Mouse (Mus musculus) midbrain, postnatal 0 days (tissue): ENCODE results near the gene Tap1. TPM values are rescaled to one million over a fixed set of nuclear protein-coding genes. Genes with fewer than 3 reads are reported as not detected.
"Not testable (repeated sequence)": the region's sequence is repeated elsewhere in the genome, so short reads cannot be mapped to it uniquely, and the experiment has no call there.

Experiments
- ATAC-seq: fragments of 200-750 bp; cut with Nextera tagmentation; 2 replicates; pipeline ENCODE4 v1.8.0; 2017; ENCODE audit warnings: moderate number of reproducible peaks, mild to moderate bottlenecking, moderate TSS enrichment, moderate library complexity; ENCODE audit not compliant: low FRiP score
- DNase-seq: peaks from one replicate; pipeline ENCODE4 v3.0.0-alpha.2; 2015; ENCODE audit warnings: low spot score
- H3K27ac ChIP-seq: fragments of 300-500 bp; sonication (generic); 2 replicates; pipeline ENCODE4 v1.5.1; 2014; ENCODE audit warnings: low read depth, mild to moderate bottlenecking, low read length, mixed read lengths
- H3K27me3 ChIP-seq: fragments of 300-500 bp; sonication (generic); 2 replicates; pipeline ENCODE4 v1.6.1; 2014; ENCODE audit warnings: low read length, control low read depth, mixed read lengths; ENCODE audit not compliant: insufficient read depth
- H3K36me3 ChIP-seq: fragments of 300-500 bp; sonication (generic); 2 replicates; pipeline ENCODE4 v1.6.1; 2014; ENCODE audit warnings: low read length, control low read depth, mixed read lengths; ENCODE audit not compliant: insufficient read depth
- H3K4me1 ChIP-seq: fragments of 300-500 bp; sonication (generic); 2 replicates; pipeline ENCODE4 v1.6.1; 2014; ENCODE audit warnings: mild to moderate bottlenecking, control low read depth, antibody characterized with exemption, low read length, mixed read lengths; ENCODE audit not compliant: insufficient read depth
- H3K4me2 ChIP-seq: fragments of 300-500 bp; sonication (generic); 2 replicates; pipeline ENCODE4 v1.6.1; 2014; ENCODE audit warnings: low read depth, mild to moderate bottlenecking, low read length, mixed read lengths; ENCODE audit not compliant: poor library complexity, severe bottlenecking
- H3K4me3 ChIP-seq: fragments of 300-500 bp; sonication (generic); 2 replicates; pipeline ENCODE4 v1.5.1; 2014; ENCODE audit warnings: low read depth, mild to moderate bottlenecking, low read length, moderate library complexity
- H3K9ac ChIP-seq: fragments of 300-500 bp; sonication (generic); replicated peaks from 2 replicates; pipeline ENCODE4 v1.6.1; 2014; ENCODE audit warnings: mild to moderate bottlenecking, low read length, moderate library complexity, mixed read lengths; ENCODE audit not compliant: poor library complexity, severe bottlenecking
- H3K9me3 ChIP-seq: fragments of 300-500 bp; sonication (generic); 2 replicates; pipeline ENCODE4 v1.6.1; 2016; ENCODE audit warnings: low read length, control low read depth
- CTCF ChIP-seq: IDR thresholded peaks from 2 replicates; pipeline ENCODE4 v1.5.1; 2016; ENCODE audit warnings: antibody characterized with exemption, mild to moderate bottlenecking
- WGBS: fragments of 180-500 bp; shearing (Covaris S2); extraction: QIAGEN DNeasy Blood & Tissue Kit; methylation state at CpG from one replicate; pipeline ENCODE4 v1.1.7; 2014; 5-methylcytosine and 5-hydroxymethylcytosine counted together
- polyA plus RNA-seq: library from polyadenylated mRNA; unstranded; fragments of >200 nt; fragmentation: Nextera tagmentation; extraction: Ambion mirVana; gene quantifications from 2 replicates; pipeline ENCODE4 v1.2.1, GENCODE M21; 2015
- total RNA-seq: library from RNA; depleted of rRNA; stranded (reverse); fragments of >200 nt; gene quantifications from 2 replicates; pipeline ENCODE4 v1.2.3, GENCODE M21; 2014

The Tap1 gene
- total and polyA plus RNA-seq, 2 experiments from 2014 or later = 7.1 to 7.7 TPM

DNA sequence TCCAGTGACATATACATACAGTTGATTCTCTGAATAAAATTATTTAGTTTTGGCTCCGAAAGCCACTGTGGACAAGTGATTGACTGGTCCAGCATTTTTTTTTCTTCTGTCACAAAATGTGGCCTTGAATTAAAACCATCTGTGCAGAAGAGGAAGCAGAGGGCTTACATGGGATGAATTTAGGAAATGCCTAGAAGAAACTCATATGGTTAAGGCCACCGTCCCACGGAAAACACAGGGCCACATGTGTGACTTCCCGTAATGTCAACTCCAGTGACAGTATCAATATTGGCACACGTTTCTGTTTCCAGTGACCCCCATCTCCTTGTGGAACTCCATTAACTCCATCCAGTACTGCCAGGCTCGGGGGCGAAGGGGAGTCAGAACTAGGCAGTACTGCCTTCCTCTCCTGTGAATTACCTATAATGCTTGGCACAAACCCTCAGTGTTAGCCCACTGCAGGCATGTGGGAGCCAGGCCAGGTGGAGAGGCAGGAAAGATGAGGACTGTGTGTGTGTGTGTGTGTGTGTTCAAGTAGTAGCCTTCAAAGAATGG is 44.8 kb upstream of the Tap1 start:
- 83% methylated on average over 7 of the region's 7 CpGs for WGBS
- no peak overlapping the region for H3K4me2 ChIP-seq

DNA sequence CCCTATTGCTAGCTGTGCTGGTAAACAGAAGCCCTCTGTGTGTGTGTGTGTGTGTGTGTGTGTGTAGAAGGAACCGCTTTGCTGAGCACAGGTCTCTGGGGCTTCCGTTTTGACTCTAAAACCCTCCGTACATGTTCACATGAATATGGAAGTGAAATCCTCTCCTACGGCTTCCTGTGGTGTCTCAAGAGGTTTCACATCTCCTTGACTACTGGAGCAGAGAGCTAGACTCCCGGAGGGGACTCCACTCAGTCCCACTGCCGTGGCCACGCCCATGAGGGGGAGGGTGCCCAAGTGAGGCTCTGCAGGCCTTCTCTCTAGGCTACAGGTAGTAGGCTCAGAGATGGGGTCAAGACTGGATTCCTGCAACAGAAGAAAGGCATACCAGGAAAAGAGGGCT is 44.3 kb upstream of the Tap1 start, which contains the start of gene H2-DMb2:
Gene H2-DMb2, plus strand, starts transcription at position 275 of the 400 bp plus-strand sequence.
- no peak for TF ChIP-seq CTCF
- H3K4me1 ChIP-seq = peaks cover 3% of the 10 kb centered on the region; the same call in 1 of the 2 replicates
- ATAC-seq (no peak), DNase-seq (peak; percentile 15)
- no peaks in the 10 kb centered on the region for H3K9me3 ChIP-seq
- WGBS = 21% methylated on average over 7 of the region's 7 CpGs
- H3K4me2 ChIP-seq = no peak within 1 kb of the TSS
- no peak within 1 kb of the TSS for H3K4me3 ChIP-seq
- H3K9ac ChIP-seq = no peak within 1 kb of the TSS
- no peak within 1 kb of the TSS for H3K27ac ChIP-seq
- H3K27me3 ChIP-seq = peaks cover 30% of the 10 kb centered on the region
- H3K36me3 ChIP-seq = no peaks in the 10 kb centered on the region

More for the DNA sequence above, 44.8 kb upstream of the Tap1 start:
- H3K27me3 ChIP-seq = peaks cover 34% of the 10 kb centered on the region
- no peaks in the 10 kb centered on the region for H3K36me3 ChIP-seq
- ATAC-seq (no peak), DNase-seq (no peak)
- no peaks in the 10 kb centered on the region for H3K9me3 ChIP-seq
- no peak overlapping the region for H3K27ac ChIP-seq
- TF ChIP-seq CTCF = no peak
- H3K4me1 ChIP-seq = peaks cover 3% of the 10 kb centered on the region; the same call in 1 of the 2 replicates
- H3K9ac ChIP-seq = no peak overlapping the region
- no peak overlapping the region for H3K4me3 ChIP-seq

DNA sequence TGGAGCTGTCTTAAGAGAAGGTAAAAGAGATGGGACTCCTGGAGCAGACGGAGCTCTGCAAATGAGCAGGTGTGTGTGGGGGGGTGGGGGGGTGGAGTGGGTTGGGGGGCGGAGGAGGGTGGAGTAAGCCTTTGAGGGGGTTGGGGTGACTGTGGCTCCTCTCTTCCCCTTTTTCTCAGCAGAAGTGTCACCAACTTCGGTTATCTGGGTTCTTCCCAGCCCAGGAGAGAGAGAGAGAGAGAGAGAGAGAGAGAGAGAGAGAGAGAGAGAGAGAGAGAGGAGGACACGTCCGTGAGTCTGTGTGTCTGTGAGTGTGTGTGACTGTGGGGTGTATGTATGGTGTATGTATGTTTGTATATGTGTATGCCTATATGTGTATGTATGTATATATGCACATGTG is 43.9 kb upstream of the Tap1 start:
- no peaks in the 10 kb centered on the region for H3K36me3 ChIP-seq
- peaks cover 26% of the 10 kb centered on the region for H3K27me3 ChIP-seq
- peaks cover 3% of the 10 kb centered on the region; the same call in 1 of the 2 replicates for H3K4me1 ChIP-seq
- no peak overlapping the region for H3K4me2 ChIP-seq
- no peak overlapping the region for H3K9ac ChIP-seq
- TF ChIP-seq CTCF = no peak
- DNase-seq = no peak
- no peak for ATAC-seq
- 52% methylated on average over 5 of the region's 5 CpGs for WGBS
- no peak overlapping the region for H3K27ac ChIP-seq
- H3K4me3 ChIP-seq = no peak overlapping the region
- H3K9me3 ChIP-seq = no peaks in the 10 kb centered on the region

DNA sequence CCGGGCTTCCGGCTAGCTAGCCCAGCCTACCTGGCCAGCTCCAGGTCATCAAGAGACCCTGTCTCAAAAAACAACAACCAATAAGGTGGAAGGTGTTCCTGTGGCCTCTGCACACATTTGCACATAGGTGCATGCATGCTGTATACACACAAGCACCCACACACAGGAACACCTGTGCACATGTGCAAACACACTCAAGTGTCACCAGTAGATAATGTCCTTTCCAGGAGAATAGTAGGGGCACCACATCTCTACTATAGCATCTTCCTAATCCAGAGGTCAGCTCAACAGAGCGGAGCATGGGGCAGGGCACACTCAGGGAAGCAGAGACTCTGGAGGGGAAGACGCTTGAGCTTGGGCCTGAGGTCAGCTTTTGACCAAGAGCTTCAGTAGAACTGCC is 43.1 kb upstream of the Tap1 start:
- 80% methylated on average over 4 of the region's 4 CpGs for WGBS
- not testable (repeated sequence) for H3K36me3 ChIP-seq

DNA sequence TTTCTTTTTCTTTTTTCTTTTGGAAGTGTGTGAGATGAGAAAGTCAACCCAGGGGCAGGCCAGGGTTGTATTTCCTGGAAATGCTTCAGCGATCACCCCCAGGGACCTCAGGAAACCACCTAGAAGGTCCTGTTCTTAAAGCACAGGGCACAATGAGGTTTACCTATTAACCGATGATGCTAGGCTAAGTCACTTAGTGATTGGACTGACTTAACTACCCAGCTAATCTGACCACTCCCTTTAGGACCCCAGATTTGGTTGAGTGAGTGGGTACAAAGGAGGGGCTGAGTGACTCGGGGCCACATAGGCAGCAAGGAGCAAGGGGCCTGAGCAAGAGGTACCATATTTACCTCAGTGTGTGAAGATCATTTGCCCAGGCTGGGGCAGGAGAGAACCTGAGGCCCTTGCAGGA is 42.4 kb upstream of the Tap1 start:
- ATAC-seq (no peak), DNase-seq (no peak)
- Histone ChIP-seq H3K27me3 (peaks cover 13% of the 10 kb centered on the region), H3K4me2 (no peak overlapping the region), H3K36me3 (no peaks in the 10 kb centered on the region), H3K9me3 (no peaks in the 10 kb centered on the region), H3K9ac (no peak overlapping the region), H3K4me1 (no peaks in the 10 kb centered on the region), H3K4me3 (no peak overlapping the region), H3K27ac (no peak overlapping the region)
- WGBS = 63% methylated on average over 3 of the region's 3 CpGs
- TF ChIP-seq CTCF = no peak

More for the DNA sequence above, 43.1 kb upstream of the Tap1 start:
- H3K9ac ChIP-seq, ATAC-seq, H3K4me1 ChIP-seq, H3K4me2 ChIP-seq, H3K27ac ChIP-seq, H3K4me3 ChIP-seq, DNase-seq, H3K9me3 ChIP-seq: not testable (repeated sequence)
- peaks cover 19% of the 10 kb centered on the region for H3K27me3 ChIP-seq

DNA sequence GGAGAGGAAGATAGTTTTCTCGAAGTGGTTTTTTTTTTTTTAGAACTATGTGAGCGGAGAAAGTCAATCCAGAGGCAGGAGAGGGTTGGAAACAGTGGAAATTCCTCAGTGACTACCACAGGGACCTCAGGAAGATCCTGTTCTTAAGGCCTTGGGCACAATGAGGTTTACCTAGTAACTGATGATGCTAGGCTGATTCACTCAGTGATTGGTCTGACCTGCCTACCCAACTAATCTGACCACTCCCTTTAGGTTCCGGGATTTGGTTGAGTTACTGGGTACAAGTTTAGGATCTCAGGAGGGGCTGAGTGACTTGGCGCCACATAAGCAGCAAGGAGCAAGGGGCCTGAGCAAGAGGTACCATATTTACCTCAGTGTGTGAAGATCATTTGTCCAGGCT is 34.4 kb upstream of the Tap1 start, which contains the start of gene H2-DMb1:
Gene H2-DMb1, plus strand, starts transcription at position 150 of the 400 bp plus-strand sequence.
- ATAC-seq = no peak
- H3K4me2 ChIP-seq = no peak within 1 kb of the TSS
- no peaks in the 10 kb centered on the region for H3K27me3 ChIP-seq
- H3K9ac ChIP-seq = no peak within 1 kb of the TSS
- no peaks in the 10 kb centered on the region for H3K9me3 ChIP-seq
- H3K36me3 ChIP-seq = no peaks in the 10 kb centered on the region
- peak; percentile 78 for DNase-seq
- no peak within 1 kb of the TSS for H3K27ac ChIP-seq
- no peak within 1 kb of the TSS for H3K4me3 ChIP-seq
- 59% methylated on average over 4 of the region's 4 CpGs for WGBS
- H3K4me1 ChIP-seq = no peaks in the 10 kb centered on the region
- TF ChIP-seq CTCF = no peak
